Mouse (Mus musculus): Measurements from ENCODE around the gene Gm49322. TPM values are rescaled to one million over a fixed set of nuclear protein-coding genes. Genes with fewer than 3 reads are reported as not detected.
A peak's percentile ranks its signal among the peaks of the same experiment; 100 is the strongest.

Gene Gm49322
- polyA plus RNA-seq, 1 experiment: 4.2 TPM

DNA sequence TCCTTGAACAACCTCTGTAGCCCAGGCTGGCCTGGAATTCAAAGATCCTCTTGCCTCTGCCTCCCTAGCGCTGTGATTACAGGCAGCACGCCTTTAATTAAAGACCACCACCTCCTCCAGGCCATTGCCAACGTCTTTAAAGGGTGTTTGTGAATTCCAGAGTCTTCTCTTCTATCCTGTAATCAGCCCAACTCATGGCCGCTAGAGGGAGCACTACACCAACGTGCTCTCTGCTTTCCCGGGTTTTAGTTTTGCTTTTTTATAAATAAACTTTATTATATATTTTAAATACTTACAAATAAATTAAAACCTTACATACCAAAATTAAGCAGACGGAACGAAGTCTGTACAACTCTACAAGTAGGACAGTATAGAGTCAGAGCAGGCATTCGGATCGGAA lies 53.4 kb downstream of the Gm49322 start:
- peak overlapping the region; percentile 10 for H3K4me3 ChIP-seq (replicated peaks; ENCODE audit: insufficient read depth, low read depth, low read length)
- DNase-seq: peak; percentile 67 to 79
- no peak for TF ChIP-seq POLR2A (IDR thresholded peaks at IDR 0.05; ENCODE audit: borderline replicate concordance, insufficient read depth, low read length)
- TF ChIP-seq CTCF (IDR thresholded peaks at IDR 0.05; ENCODE audit: borderline replicate concordance, insufficient read depth, low read depth, low read length): peak; percentile 75
- 9% methylated on average over 10 of the region's 10 CpGs for WGBS
- H3K27me3 ChIP-seq (ENCODE audit: control insufficient read depth, insufficient read depth, low read length): no peaks in the 10 kb centered on the region
- H3K27ac ChIP-seq (ENCODE audit: insufficient read depth, low read length): no peak overlapping the region
- H3K4me1 ChIP-seq (ENCODE audit: control insufficient read depth, insufficient read depth, low read length): peaks cover 14% of the 10 kb centered on the region

DNA sequence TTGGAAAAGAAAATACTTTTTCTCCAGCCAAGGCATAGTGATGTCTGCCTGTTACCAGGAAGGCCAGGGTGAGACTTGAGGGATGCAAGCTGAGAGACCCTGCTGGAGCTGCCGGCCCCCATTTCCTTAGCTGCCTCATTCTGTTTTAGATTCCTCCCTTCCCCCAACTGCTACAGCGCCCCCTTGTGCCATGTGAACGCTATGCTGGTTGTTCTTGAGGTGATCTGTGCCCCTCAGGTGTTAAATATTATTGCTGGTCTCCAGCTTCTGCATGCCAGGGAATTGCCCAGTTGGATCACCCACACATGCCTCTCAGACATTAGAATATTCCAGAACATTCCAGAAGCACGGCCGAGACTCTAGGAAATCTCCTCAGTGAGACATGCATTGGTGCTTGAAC lies 55.3 kb downstream of the Gm49322 start:
- no peaks in the 10 kb centered on the region for H3K27me3 ChIP-seq (ENCODE audit: control insufficient read depth, insufficient read depth, low read length)
- TF ChIP-seq CTCF (IDR thresholded peaks at IDR 0.05; ENCODE audit: borderline replicate concordance, insufficient read depth, low read depth, low read length) (peak; percentile 66), POLR2A (IDR thresholded peaks at IDR 0.05; ENCODE audit: borderline replicate concordance, insufficient read depth, low read length) (no peak)
- H3K4me1 ChIP-seq (ENCODE audit: control insufficient read depth, insufficient read depth, low read length): peaks cover 21% of the 10 kb centered on the region
- H3K27ac ChIP-seq (ENCODE audit: insufficient read depth, low read length): no peak overlapping the region
- no peak overlapping the region for H3K4me3 ChIP-seq (replicated peaks; ENCODE audit: insufficient read depth, low read depth, low read length)
- 32% methylated on average over 5 of the region's 5 CpGs for WGBS
- peak in 1 of 2 experiments; percentile 56 for DNase-seq

DNA sequence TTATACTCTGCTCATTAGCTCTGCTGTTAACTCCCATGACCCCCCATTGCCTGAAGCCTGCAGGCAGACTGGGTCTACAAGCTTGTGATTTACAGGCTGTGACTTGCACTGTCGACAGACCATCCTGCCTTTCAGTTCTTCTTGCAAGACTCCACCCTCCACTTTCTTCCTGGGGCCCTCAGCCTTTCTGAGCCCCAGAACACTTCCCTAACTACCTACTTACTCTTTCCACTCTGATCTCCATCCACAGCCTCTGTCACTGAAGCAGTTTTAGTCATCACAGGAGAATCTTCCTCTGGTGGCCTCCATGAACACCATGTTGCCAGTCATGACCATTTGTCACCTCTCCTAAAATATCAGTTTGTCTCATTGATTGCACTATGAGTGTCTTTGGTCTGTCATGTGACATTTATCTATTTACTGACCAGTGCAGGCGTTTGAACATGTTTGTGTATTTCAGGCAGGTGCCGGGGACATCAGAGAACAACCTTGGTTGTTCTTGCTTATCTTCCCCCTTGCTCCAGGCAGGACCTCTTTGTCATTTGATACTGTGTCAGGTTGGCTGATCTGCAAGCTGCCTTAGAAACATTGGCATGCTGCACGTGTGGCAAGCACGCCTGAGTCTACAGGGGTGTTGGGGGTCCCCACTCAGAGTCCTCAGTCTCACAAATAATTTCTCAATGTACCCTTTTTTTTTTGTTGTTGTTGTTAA lies 57.8 kb downstream of the Gm49322 start:
- no peak for TF ChIP-seq CTCF (IDR thresholded peaks at IDR 0.05; ENCODE audit: borderline replicate concordance, insufficient read depth, low read depth, low read length)
- no peak for TF ChIP-seq POLR2A (IDR thresholded peaks at IDR 0.05; ENCODE audit: borderline replicate concordance, insufficient read depth, low read length)
- H3K4me1 ChIP-seq (ENCODE audit: control insufficient read depth, insufficient read depth, low read length): peaks cover 26% of the 10 kb centered on the region
- WGBS: 79% methylated on average over 5 of the region's 5 CpGs
- no peaks in the 10 kb centered on the region for H3K27me3 ChIP-seq (ENCODE audit: control insufficient read depth, insufficient read depth, low read length)
- no peak overlapping the region for H3K4me3 ChIP-seq (replicated peaks; ENCODE audit: insufficient read depth, low read depth, low read length)
- no peak for DNase-seq
- no peak overlapping the region for H3K27ac ChIP-seq (ENCODE audit: insufficient read depth, low read length)

DNA sequence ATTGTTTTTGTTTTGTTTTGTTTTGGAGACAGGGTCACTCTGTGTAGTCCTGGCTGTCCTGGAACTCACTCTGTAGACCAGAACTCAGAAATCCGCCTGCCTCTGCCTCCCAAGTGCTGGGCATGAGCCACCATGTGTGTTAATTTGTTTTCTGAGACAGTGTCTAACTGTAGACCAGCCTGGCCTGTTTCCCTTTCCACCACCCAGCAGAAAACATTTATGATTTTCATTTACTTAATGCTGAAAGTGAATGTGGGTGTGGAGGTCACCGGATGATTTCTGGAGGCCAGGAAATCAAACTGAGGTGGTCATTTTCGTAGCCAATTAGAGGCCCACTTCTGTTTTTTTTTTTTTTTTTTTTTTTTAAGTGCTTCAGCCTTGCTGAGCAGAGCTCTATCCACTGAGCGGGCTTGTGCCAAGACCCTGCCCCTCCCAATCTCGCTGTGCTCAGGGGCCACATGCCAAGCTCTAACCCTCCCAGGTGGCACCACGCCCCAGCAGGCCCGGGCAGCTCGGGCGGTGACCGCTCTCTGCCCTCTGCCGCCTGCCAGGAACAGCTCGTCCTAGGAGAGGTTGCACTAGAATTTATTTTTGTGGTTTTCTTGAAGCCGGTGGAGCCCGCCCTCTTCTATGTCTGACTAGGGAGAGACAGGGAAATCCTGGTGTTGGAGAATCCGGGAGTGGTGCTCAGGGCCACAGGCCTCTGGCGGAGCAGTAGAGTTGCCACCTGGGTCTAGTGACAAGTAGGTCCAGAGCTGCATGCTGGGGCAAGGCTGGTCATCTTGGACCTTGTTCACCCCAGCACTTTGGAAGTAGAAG lies 58.6 kb downstream of the Gm49322 start:
- Histone ChIP-seq H3K4me1 (ENCODE audit: control insufficient read depth, insufficient read depth, low read length) (peaks cover 34% of the 10 kb centered on the region), H3K27me3 (ENCODE audit: control insufficient read depth, insufficient read depth, low read length) (no peaks in the 10 kb centered on the region), H3K4me3 (replicated peaks; ENCODE audit: insufficient read depth, low read depth, low read length) (no peak overlapping the region), H3K27ac (ENCODE audit: insufficient read depth, low read length) (peak overlapping the region; percentile 14)
- DNase-seq: peak; percentile 79 to 82
- WGBS: 5% methylated on average over 16 of the region's 16 CpGs
- TF ChIP-seq CTCF (IDR thresholded peaks at IDR 0.05; ENCODE audit: borderline replicate concordance, insufficient read depth, low read depth, low read length): no peak
- no peak for TF ChIP-seq POLR2A (IDR thresholded peaks at IDR 0.05; ENCODE audit: borderline replicate concordance, insufficient read depth, low read length)

DNA sequence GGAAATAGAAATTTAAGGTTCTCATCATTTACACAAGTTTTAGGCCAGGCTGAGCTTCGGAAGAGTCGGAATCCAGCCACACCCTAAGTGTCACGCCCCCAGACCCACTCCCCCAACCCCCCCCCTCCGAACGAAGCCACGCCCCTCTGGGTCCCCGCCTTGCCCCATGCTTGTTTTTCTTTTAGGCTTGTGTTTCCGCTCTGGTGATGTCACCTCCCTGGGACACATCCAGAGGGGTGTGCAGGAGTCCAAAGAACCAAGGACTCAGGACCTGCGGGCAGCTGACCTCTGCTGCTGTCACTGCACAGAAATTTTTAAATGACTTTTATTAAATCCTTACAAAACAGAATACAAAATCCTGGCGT lies 59.2 kb downstream of the Gm49322 start:
- peak in 1 of 2 experiments; percentile 53 for DNase-seq
- Histone ChIP-seq H3K27me3 (ENCODE audit: control insufficient read depth, insufficient read depth, low read length) (no peaks in the 10 kb centered on the region), H3K27ac (ENCODE audit: insufficient read depth, low read length) (peak overlapping the region; percentile 61), H3K4me1 (ENCODE audit: control insufficient read depth, insufficient read depth, low read length) (peaks cover 40% of the 10 kb centered on the region), H3K4me3 (replicated peaks; ENCODE audit: insufficient read depth, low read depth, low read length) (no peak overlapping the region)
- 9% methylated on average over 10 of the region's 10 CpGs for WGBS
- TF ChIP-seq CTCF (IDR thresholded peaks at IDR 0.05; ENCODE audit: borderline replicate concordance, insufficient read depth, low read depth, low read length) (no peak), POLR2A (IDR thresholded peaks at IDR 0.05; ENCODE audit: borderline replicate concordance, insufficient read depth, low read length) (no peak)

Other genes starting within 250 kb of the Gm49322 start
- 145 and 151 TPM in 2 replicates for gene Plk5, start 249.6 kb upstream of the Gm49322 start, polyA plus RNA-seq (2012; rRNA removed)
- 16.1 and 16.2 TPM in 2 replicates for gene Mex3d, start 218.4 kb upstream of the Gm49322 start, polyA plus RNA-seq (2012; rRNA removed)
- 193 and 199 TPM in 2 replicates for gene Mbd3, start 206.5 kb upstream of the Gm49322 start, polyA plus RNA-seq (2012; rRNA removed)
- 1,410 and 1,545 TPM in 2 replicates for gene Uqcr11, start 199.2 kb upstream of the Gm49322 start, polyA plus RNA-seq (2012; rRNA removed)
- 34.2 and 38.8 TPM in 2 replicates for gene Tcf3, start 172.4 kb upstream of the Gm49322 start, polyA plus RNA-seq (2012; rRNA removed)
- 0.36 and 0.46 TPM in 2 replicates for gene Onecut3, start 111.2 kb upstream of the Gm49322 start, polyA plus RNA-seq (2012; rRNA removed)
- gene Atp8b3, start 66.9 kb upstream of the Gm49322 start, polyA plus RNA-seq (2012; rRNA removed): 0.30 and 0.52 TPM in 2 replicates
- gene Rexo1, start 44.5 kb upstream of the Gm49322 start, polyA plus RNA-seq (2012; rRNA removed): 44.4 and 47.5 TPM in 2 replicates
- gene Klf16, start 28.7 kb upstream of the Gm49322 start, polyA plus RNA-seq (2012; rRNA removed): 9.5 and 10.6 TPM in 2 replicates
- gene Abhd17a, start 15.7 kb upstream of the Gm49322 start, polyA plus RNA-seq (2012; rRNA removed): 230 and 232 TPM in 2 replicates
- gene Scamp4, start 3.1 kb upstream of the Gm49322 start, polyA plus RNA-seq (2012; rRNA removed): 57.9 and 62.0 TPM in 2 replicates
- 7.0 and 7.5 TPM in 2 replicates for gene Adat3, start 3.1 kb upstream of the Gm49322 start, polyA plus RNA-seq (2012; rRNA removed)
- gene Csnk1g2, start 16.8 kb downstream of the Gm49322 start, polyA plus RNA-seq (2012; rRNA removed): 208 and 218 TPM in 2 replicates
- 106 and 108 TPM in 2 replicates for gene Btbd2, start 51.0 kb downstream of the Gm49322 start, polyA plus RNA-seq (2012; rRNA removed)
- 59.3 and 64.4 TPM in 2 replicates for gene Mknk2, start 72.1 kb downstream of the Gm49322 start, polyA plus RNA-seq (2012; rRNA removed)
- 12.6 and 14.2 TPM in 2 replicates for gene Mob3a, start 96.0 kb downstream of the Gm49322 start, polyA plus RNA-seq (2012; rRNA removed)
- gene Izumo4, start 96.2 kb downstream of the Gm49322 start, polyA plus RNA-seq (2012; rRNA removed): 112 and 117 TPM in 2 replicates
- 175 and 189 TPM in 2 replicates for gene Ap3d1, start 136.2 kb downstream of the Gm49322 start, polyA plus RNA-seq (2012; rRNA removed)
- gene Dot1l, start 149.2 kb downstream of the Gm49322 start, polyA plus RNA-seq (2012; rRNA removed): 101 and 115 TPM in 2 replicates
- gene Sf3a2, start 192.2 kb downstream of the Gm49322 start, polyA plus RNA-seq (2012; rRNA removed): 52.0 and 66.4 TPM in 2 replicates
- gene Plekhj1, start 192.6 kb downstream of the Gm49322 start, polyA plus RNA-seq (2012; rRNA removed): 106 and 122 TPM in 2 replicates
- 3.0 and 4.3 TPM in 2 replicates for gene Amh, start 199.2 kb downstream of the Gm49322 start, polyA plus RNA-seq (2012; rRNA removed)
- gene Jsrp1, start 207.5 kb downstream of the Gm49322 start, polyA plus RNA-seq (2012; rRNA removed): 0.27 and 0.38 TPM in 2 replicates
- gene Oaz1, start 220.6 kb downstream of the Gm49322 start, polyA plus RNA-seq (2012; rRNA removed): 776 and 779 TPM in 2 replicates
- gene Lingo3, start 238.0 kb downstream of the Gm49322 start, polyA plus RNA-seq (2012; rRNA removed): 54.4 and 69.1 TPM in 2 replicates
- gene Lsm7, start 249.2 kb downstream of the Gm49322 start, polyA plus RNA-seq (2012; rRNA removed): 213 and 215 TPM in 2 replicates
- gene Sppl2b, start 249.3 kb downstream of the Gm49322 start, polyA plus RNA-seq (2012; rRNA removed): 123 and 132 TPM in 2 replicates